Mouse (Mus musculus) hindbrain, embryonic 16.5 days (tissue): ENCODE results near the gene Gng10. TPM values are rescaled to one million over a fixed set of nuclear protein-coding genes. Genes with fewer than 3 reads are reported as not detected.

Source experiments
- ATAC-seq: fragments of 200-750 bp; cut with Nextera tagmentation; 2 replicates; pipeline ENCODE4 v1.8.0; 2017; ENCODE audit warnings: moderate TSS enrichment, moderate library complexity
- H3K27ac ChIP-seq: fragments of 300-500 bp; sonication (generic); 2 replicates; pipeline ENCODE4 v1.5.1; 2014; ENCODE audit warnings: low read depth, mild to moderate bottlenecking, control low read depth, low read length, moderate library complexity
- H3K27me3 ChIP-seq: fragments of 300-500 bp; sonication (generic); replicated peaks from 2 replicates; pipeline ENCODE4 v1.6.1; 2014; ENCODE audit warnings: low read length; ENCODE audit not compliant: control insufficient read depth, insufficient read depth
- H3K36me3 ChIP-seq: fragments of 300-500 bp; sonication (generic); 2 replicates; pipeline ENCODE4 v1.6.1; 2014; ENCODE audit warnings: mild to moderate bottlenecking, low read length, moderate library complexity, mixed read lengths; ENCODE audit not compliant: control insufficient read depth, insufficient read depth
- H3K4me1 ChIP-seq: fragments of 300-500 bp; sonication (generic); 2 replicates; pipeline ENCODE4 v1.6.1; 2014; ENCODE audit warnings: low read depth, low read length; ENCODE audit not compliant: control insufficient read depth, insufficient read depth
- H3K4me2 ChIP-seq: fragments of 300-500 bp; sonication (generic); 2 replicates; pipeline ENCODE4 v1.6.1; 2014; ENCODE audit warnings: mild to moderate bottlenecking, low read length, control low read depth, moderate library complexity
- H3K4me3 ChIP-seq: fragments of 300-500 bp; sonication (generic); 2 replicates; pipeline ENCODE4 v1.5.1; 2014; ENCODE audit warnings: mild to moderate bottlenecking, low read length, control low read depth, moderate library complexity
- H3K9ac ChIP-seq: fragments of 300-500 bp; sonication (generic); 2 replicates; pipeline ENCODE4 v1.6.1; 2014; ENCODE audit warnings: low read depth, mild to moderate bottlenecking, control low read depth, low read length, moderate library complexity
- H3K9me3 ChIP-seq: fragments of 300-500 bp; sonication (generic); 2 replicates; pipeline ENCODE4 v1.6.1; 2014; ENCODE audit warnings: mild to moderate bottlenecking, low read length, moderate library complexity; ENCODE audit not compliant: control insufficient read depth
- WGBS: fragments of 180-500 bp; shearing (Covaris S2); extraction: QIAGEN DNeasy Blood & Tissue Kit; methylation state at CpG from one replicate; pipeline ENCODE4 v1.1.7; 2014; 5-methylcytosine and 5-hydroxymethylcytosine counted together
- polyA plus RNA-seq: library from polyadenylated mRNA; unstranded; fragments of >200 nt; fragmentation: Nextera tagmentation; extraction: Ambion mirVana; gene quantifications from 2 replicates; pipeline ENCODE4 v1.2.1, GENCODE M21; 2015

Gene Gng10
- polyA plus RNA-seq, 1 experiment from 2014 or later, result 197 TPM

- H3K36me3 ChIP-seq, result no peaks in the 10 kb centered on the region
- H3K4me1 ChIP-seq, result no peaks in the 10 kb centered on the region
- no peak overlapping the region for H3K27ac ChIP-seq
- H3K9me3 ChIP-seq, result no peaks in the 10 kb centered on the region
- no peak overlapping the region for H3K9ac ChIP-seq
- H3K4me3 ChIP-seq, result no peak overlapping the region
- ATAC-seq, result no peak
- no peaks in the 10 kb centered on the region for H3K27me3 ChIP-seq
- no peak overlapping the region for H3K4me2 ChIP-seq
- WGBS, result 53% methylated on average over 1 of the region's 1 CpGs
Observed at GRCm38 (mm10) chr4:59089391-59089790, 54.5 kb downstream of the Gng10 start.

Other genes with a start within 250 kb of the Gng10 start
- 0.11 TPM in 1 of 2 replicates, not detected in the other for gene Olfr267, start 247.4 kb upstream of the Gng10 start, polyA plus RNA-seq
- gene Ecpas, start 122.3 kb upstream of the Gng10 start, polyA plus RNA-seq, result 29.0 and 31.1 TPM in 2 replicates
- 2.0 and 2.7 TPM in 2 replicates for gene Zkscan16, start 91.5 kb upstream of the Gng10 start, polyA plus RNA-seq
- gene Ptgr1, start 48.0 kb upstream of the Gng10 start, polyA plus RNA-seq, result 5.6 and 6.5 TPM in 2 replicates
- 5.7 and 5.8 TPM in 2 replicates for gene Dnajc25, start 40.0 kb upstream of the Gng10 start, polyA plus RNA-seq
- gene Gm20503, start 31.9 kb upstream of the Gng10 start, polyA plus RNA-seq, result 7.2 and 8.4 TPM in 2 replicates
- gene AI481877, start 103.9 kb downstream of the Gng10 start, polyA plus RNA-seq, result 0.04 and 0.05 TPM in 2 replicates
- gene Ugcg, start 154.2 kb downstream of the Gng10 start, polyA plus RNA-seq, result 14.3 and 15.8 TPM in 2 replicates